Mouse (Mus musculus) adrenal gland, adult 10 weeks (tissue): ENCODE measurements around the gene 1700016C15Rik. TPM values are rescaled to one million over a fixed set of nuclear protein-coding genes. Genes with fewer than 3 reads are reported as not detected.

ENCODE experiments used
- polyA plus RNA-seq: library from polyadenylated mRNA; stranded (reverse); fragments of 350-450 nt; fragmentation: Illumina TruSeq; extraction: RNeasy Lipid Tissue Mini Kit (QIAGEN cat#74804); gene quantifications from one replicate; pipeline ENCODE4 v1.2.3, GENCODE M21; 2014; ENCODE audit warnings: low read depth, low replicate concordance

The 1700016C15Rik gene
- not detected for polyA plus RNA-seq

DNA sequence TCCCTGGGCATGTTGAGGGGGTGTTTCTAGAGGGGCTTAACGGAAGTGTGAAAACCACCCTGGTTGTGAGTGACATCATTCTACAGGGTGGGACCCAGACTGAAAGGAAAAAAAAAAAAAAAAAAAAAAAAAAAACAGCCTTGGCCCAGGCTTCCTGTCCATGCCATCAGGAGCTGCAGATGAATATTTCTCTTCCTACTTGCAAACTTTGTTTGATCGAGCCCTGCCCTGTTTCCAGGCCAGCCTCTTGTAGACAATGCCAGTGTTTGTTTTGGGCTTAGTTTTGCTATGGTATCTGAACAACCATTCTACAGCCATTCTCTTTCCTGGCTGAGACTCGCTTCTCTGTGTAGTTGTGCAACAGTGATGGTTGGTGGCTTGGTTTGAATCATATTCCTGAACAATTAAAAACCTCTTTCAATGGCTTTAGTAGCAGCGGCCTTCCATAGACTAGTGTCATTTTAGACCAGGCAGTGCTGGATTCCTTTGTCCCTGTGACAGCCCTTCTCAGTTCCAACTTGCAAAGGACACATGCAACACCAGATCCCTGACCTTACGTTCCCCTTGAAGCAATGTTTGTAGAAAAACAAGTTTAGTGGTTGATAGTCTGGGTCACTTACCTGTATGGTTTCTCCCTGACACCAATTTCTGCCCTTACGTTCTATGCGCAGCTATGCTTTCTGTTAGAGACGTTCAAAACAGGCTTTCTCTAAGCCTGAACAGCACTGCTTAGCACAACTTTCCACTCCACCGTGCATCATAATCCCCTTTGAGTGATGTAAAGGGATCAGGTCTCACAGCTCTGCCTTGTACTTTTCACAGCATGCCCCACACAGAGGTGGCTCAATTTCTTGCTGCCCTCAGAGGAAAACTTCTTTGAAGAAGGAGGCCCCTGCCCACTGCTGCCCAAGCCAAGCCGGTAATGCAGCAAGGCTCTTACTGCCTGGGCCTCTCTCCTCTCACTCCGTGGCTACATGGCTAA lies at the start of gene 1700016C15Rik:
Gene 1700016C15Rik, plus strand, starts transcription at position 772 of the 982 bp plus-strand sequence.

GRCm38 (mm10) chr1:177796193-177796939 lies 66.8 kb downstream of the 1700016C15Rik start, which contains the start of gene Adss:
Gene Adss, minus strand, starts transcription at chr1:177796511.

Other genes with a start within 250 kb of the 1700016C15Rik start
- 267 TPM for gene Adss, start 66.7 kb downstream of the 1700016C15Rik start, polyA plus RNA-seq